ENCODE assay signal across 8 mouse cellular contexts in genomic region chrX:139480022-139480894, GRCm38 (mm10). TPM values are rescaled to one million over a fixed set of nuclear protein-coding genes. Genes with fewer than 3 reads are reported as not detected.
DNase-seq lines count a peak whose midpoint lies in the region; ATAC-seq and TF ChIP-seq lines count a peak whose summit lies in the region.

TSS of gene D330045A20Rik (plus strand) at chrX:139480367.

- H3K36me3 ChIP-seq in embryonic facial prominence, embryonic 14.5 days (ENCODE audit: control insufficient read depth, insufficient read depth, low read length) = no peaks in the 10 kb centered on the region
- H3K36me3 ChIP-seq in hindbrain, embryonic 12.5 days = no peaks in the 10 kb centered on the region
- no peaks in the 10 kb centered on the region for H3K36me3 ChIP-seq in myocyte (ENCODE audit: control insufficient read depth, insufficient read depth)

- DNase-seq in adrenal gland, postnatal 10 days = peak; percentile 15
- DNase-seq in adrenal gland, adult 18-20 months (ENCODE audit: low spot score in 2 of 2) = no peak
- DNase-seq in ES-CJ7 (ENCODE audit: low read depth, low spot score) = peak; percentile 34
- DNase-seq in embryonic facial prominence, embryonic 14.5 days (ENCODE audit: low spot score) = peak; percentile 59
- peak; percentile 28 for DNase-seq in liver

- peak within 1 kb of the TSS; percentile 51 for H3K9ac ChIP-seq in embryonic facial prominence, embryonic 14.5 days (ENCODE audit: low read depth, low read length)
- no peak within 1 kb of the TSS for H3K9ac ChIP-seq in hindbrain, embryonic 12.5 days

- peak within 1 kb of the TSS; percentile 59 for H3K4me2 ChIP-seq in embryonic facial prominence, embryonic 14.5 days (ENCODE audit: low read depth, low read length)
- peak within 1 kb of the TSS; percentile 54 for H3K4me2 ChIP-seq in hindbrain, embryonic 12.5 days (replicated peaks)
- peak within 1 kb of the TSS; percentile 39 for H3K4me2 ChIP-seq in myocyte (ENCODE audit: low read depth)

- peak; percentile 44; the same call in 1 of the 2 replicates for ATAC-seq in embryonic facial prominence, embryonic 14.5 days (ENCODE audit: low read depth)
- peak; percentile 77 for ATAC-seq in hindbrain, embryonic 12.5 days (ENCODE audit: low FRiP score)
- ATAC-seq in inflammation-experienced regulatory T-cells, adult 6 months = no peak

- 27% methylated on average over 28 of the region's 28 CpGs for WGBS in embryonic facial prominence, embryonic 14.5 days
- 28% methylated on average over 28 of the region's 28 CpGs for WGBS in hindbrain, embryonic 12.5 days

- H3K9me3 ChIP-seq in embryonic facial prominence, embryonic 14.5 days (ENCODE audit: control insufficient read depth, low read length) = no peaks in the 10 kb centered on the region
- no peaks in the 10 kb centered on the region for H3K9me3 ChIP-seq in hindbrain, embryonic 12.5 days (replicated peaks)

- TF ChIP-seq POLR2A in myocyte (IDR thresholded peaks at IDR 0.05; ENCODE audit: insufficient read length, low read depth) = no peak

- no peaks in the 10 kb centered on the region for H3K4me1 ChIP-seq in embryonic facial prominence, embryonic 14.5 days (ENCODE audit: control insufficient read depth, insufficient read depth, low read length)
- H3K4me1 ChIP-seq in hindbrain, embryonic 12.5 days = no peaks in the 10 kb centered on the region

- H3K4me3 ChIP-seq in embryonic facial prominence, embryonic 14.5 days (ENCODE audit: low read depth, low read length) = peak within 1 kb of the TSS; percentile 31
- H3K4me3 ChIP-seq in hindbrain, embryonic 12.5 days = peak within 1 kb of the TSS; percentile 30
- H3K4me3 ChIP-seq in myocyte = peak within 1 kb of the TSS; percentile 9

- no peak within 1 kb of the TSS for H3K27ac ChIP-seq in embryonic facial prominence, embryonic 14.5 days (replicated peaks; ENCODE audit: low read depth, low read length)
- no peak within 1 kb of the TSS for H3K27ac ChIP-seq in hindbrain, embryonic 12.5 days

- no peak within 1 kb of the TSS for H3ac ChIP-seq in myocyte (ENCODE audit: control insufficient read depth, insufficient read length)

- H3K27me3 ChIP-seq in embryonic facial prominence, embryonic 14.5 days (replicated peaks; ENCODE audit: control insufficient read depth, insufficient read depth, low read length) = peaks cover 14% of the 10 kb centered on the region
- H3K27me3 ChIP-seq in hindbrain, embryonic 12.5 days = peaks cover 14% of the 10 kb centered on the region; the same call in 1 of the 2 replicates
- H3K27me3 ChIP-seq in myocyte (ENCODE audit: control insufficient read depth, insufficient read depth, insufficient read length) = no peaks in the 10 kb centered on the region

- no peaks in the 10 kb centered on the region for H3K79me2 ChIP-seq in myocyte (ENCODE audit: control insufficient read depth, insufficient read depth)

TF ChIP-seq in myocyte, 11 proteins besides CTCF, POLR2A, EP300 and RAD21:
- TF ChIP-seq MYOG (IDR thresholded peaks at IDR 0.05; ENCODE audit: control insufficient read depth in 1 of 3, insufficient read depth in 1 of 3, insufficient read length in 2 of 3, low read depth in 2 of 3) (no peak), SRF (IDR thresholded peaks at IDR 0.05; ENCODE audit: control insufficient read depth, insufficient read length, low read depth) (no peak), USF1 (IDR thresholded peaks at IDR 0.05; ENCODE audit: low read depth) (no peak), TCF3 (IDR thresholded peaks at IDR 0.05; ENCODE audit: insufficient read length, low read depth) (no peak), MYOD1 (IDR thresholded peaks at IDR 0.05; ENCODE audit: control insufficient read depth in 1 of 3, insufficient read length in 2 of 3, low read depth in 2 of 3) (no peak), MAX (IDR thresholded peaks at IDR 0.05; ENCODE audit: low read depth) (no peak), CEBPB (IDR thresholded peaks at IDR 0.05; ENCODE audit: insufficient read depth, poor library complexity, severe bottlenecking) (no peak), E2F4 (IDR thresholded peaks at IDR 0.05; ENCODE audit: insufficient read depth) (no peak), POLR2AphosphoS2 (IDR thresholded peaks at IDR 0.05; ENCODE audit: insufficient read length, low read depth) (no peak), TCF12 (IDR thresholded peaks at IDR 0.05; ENCODE audit: insufficient read depth, poor library complexity, severe bottlenecking) (no peak), REST (IDR thresholded peaks at IDR 0.05; ENCODE audit: insufficient read depth, insufficient read length) (no peak)
TF ChIP-seq in myocyte: peak in this region for 0.

RNA-seq across cellular contexts. Expression of gene D330045A20Rik, which starts in this region (rescaled TPM):
- total RNA-seq in adrenal gland, postnatal 10 days (2021) = under 1 TPM; 0.48 to 0.60 TPM
- under 1 TPM; 0.80 to 0.96 TPM for total RNA-seq in adrenal gland, adult 18-20 months (2021)
- polyA plus RNA-seq in embryonic facial prominence, embryonic 14.5 days (2014; fragmentation: Nextera tagmentation; extraction: Ambion mirVana) = 1.5 and 1.6 TPM in 2 replicates
- 1.4 and 1.5 TPM in 2 replicates for polyA plus RNA-seq in hindbrain, embryonic 12.5 days (2016; fragmentation: Nextera tagmentation; extraction: Ambion mirVana)
- polyA plus RNA-seq in myocyte (2012; fragmentation: generic; extraction: Trizol) = 0.05 TPM
- polyA plus RNA-seq in inflammation-experienced regulatory T-cells, adult 6 months (2017; shearing (Covaris generic)) = under 1 TPM in 1 of 3 experiments, not detected in 2; 0.15 TPM

Comparison
In these comparisons a context has a peak if more than half of its experiments do, and no peak if none do; other contexts are left out.
1. Peak in DNase-seq in adrenal gland, postnatal 10 days; RNA of the gene not detected or under 1 TPM.
2. DNase-seq: peak in ES-CJ7 (single experiment), embryonic facial prominence, embryonic 14.5 days (single experiment) and liver (single experiment); none in adrenal gland, adult 18-20 months (0 of 2).
3. Peak in every context shown above with its lines, with median percentiles within 50 percentile points of each other: H3K4me2 ChIP-seq and H3K4me3 ChIP-seq.